Mouse (Mus musculus) gonadal fat pad, adult 2 months (tissue): ENCODE data around the gene Rpl23. TPM values are rescaled to one million over a fixed set of nuclear protein-coding genes. Genes with fewer than 3 reads are reported as not detected.

Experiments used
- DNase-seq: peaks from one replicate; pipeline ENCODE4 v3.0.0-alpha.2; 2012; ENCODE audit warnings: low read depth
- polyA plus RNA-seq: library from polyadenylated mRNA; depleted of rRNA; stranded (reverse); fragments of >200 nt; gene quantifications from 2 replicates; pipeline ENCODE4 v1.2.3, GENCODE M21; 2012; rRNA removed

The Rpl23 gene
- polyA plus RNA-seq, result 161 and 167 TPM in 2 replicates

DNA sequence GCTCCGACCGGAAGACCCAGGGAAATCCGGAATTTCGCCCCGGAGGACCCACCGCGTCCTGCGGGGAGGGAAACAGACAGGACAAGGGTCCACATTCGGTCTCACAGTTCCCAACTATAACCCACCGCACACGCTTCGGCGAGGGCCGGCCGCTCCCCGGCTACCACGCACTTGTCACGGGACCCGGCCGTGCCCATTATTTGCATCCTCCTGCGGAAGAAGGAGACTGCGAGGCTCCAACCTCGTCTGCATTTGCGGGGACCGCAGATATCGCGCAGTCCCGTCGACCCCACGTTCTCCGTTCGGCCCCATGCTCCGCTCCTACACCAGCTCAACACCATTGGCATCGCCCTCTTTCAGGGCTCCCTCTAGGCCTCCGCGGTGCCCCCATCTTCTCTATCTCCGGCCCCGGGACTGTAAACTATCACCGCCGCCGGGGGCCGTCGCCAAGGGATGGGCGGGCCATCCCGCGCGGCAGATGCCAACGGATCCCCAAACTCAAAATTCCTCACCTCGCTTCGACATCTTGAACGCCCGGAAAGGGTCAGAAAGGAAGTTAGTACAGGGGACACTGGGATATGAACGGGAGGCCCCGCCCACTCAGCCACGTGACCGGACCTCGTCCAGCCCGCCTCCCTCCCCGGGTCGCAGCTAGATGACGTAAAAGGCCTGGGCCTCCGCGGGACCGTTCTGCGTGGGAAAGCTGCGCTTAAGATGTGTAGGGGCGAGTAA is at the start of gene Rpl23:
Gene Rpl23 (minus strand): TSS at position 606 of the 732 bp plus-strand sequence.
- DNase-seq, result no peak

DNA sequence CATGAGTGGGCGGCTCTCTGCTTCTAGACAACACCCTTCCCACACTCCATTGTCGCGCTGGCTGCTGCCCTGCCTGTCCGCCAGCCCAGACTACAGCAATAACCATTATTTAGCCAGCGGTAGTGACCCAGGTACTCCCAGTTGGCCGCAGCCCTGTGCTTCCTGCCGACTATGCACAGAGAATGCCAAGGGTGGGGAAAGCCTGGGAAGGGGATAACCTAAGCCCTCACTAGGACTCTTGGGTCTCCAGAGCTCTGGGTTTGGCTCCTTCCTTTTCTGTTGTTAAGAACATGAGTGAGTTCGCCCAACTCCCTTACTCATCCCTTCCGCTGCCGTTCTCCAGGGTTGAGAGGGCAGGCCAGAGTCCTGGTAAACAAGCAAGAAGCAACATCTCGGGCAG is 49.8 kb upstream of the Rpl23 start:
- no peak for DNase-seq

DNA sequence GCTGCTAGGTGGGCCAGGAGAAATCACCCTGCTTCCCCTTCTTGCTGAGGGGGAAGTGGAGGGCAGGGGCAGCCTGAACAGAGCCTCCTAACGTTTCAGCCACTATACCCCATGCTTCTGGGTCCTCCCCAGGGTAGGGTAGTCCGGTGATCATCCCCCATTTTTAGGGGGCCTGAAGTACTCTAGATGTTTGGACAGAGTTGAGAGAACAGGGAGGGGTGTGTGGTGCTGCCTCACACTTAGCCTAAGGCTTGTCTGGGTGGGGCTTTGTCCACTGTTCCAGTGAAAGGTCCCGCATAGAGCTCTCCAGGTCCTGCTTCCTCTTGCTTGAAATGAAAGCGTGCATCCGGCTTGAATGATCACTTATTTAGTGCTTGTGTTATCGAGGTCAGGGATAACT is 48.3 kb upstream of the Rpl23 start:
- DNase-seq, result no peak

DNA sequence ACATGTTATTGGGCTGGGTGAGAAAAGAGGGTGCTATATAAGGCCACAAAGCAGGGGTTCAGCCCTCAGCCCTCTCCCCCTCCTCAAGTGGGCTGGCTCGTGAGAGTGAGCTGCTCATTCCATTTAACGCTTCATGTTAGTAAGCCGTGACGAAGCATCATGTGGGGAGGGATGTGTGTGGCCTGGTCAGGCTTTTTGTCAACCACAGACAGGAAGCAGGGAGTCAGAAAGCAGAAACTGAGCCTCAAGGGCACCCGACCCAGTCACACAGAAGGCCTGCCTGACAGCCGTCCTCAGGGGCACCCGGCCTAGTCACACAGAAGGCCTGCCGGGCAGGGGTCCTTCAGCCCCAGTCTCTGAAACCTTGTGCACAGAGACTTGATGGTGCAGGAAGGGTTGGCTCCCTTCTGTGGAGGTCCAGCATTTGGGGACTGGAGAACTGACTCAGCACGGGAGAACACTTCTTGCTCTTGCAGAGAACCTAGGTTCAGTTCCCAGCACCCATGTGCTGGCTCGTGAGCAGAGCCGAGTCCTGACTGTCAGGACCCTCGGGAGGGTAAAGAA is 47.8 kb upstream of the Rpl23 start:
- DNase-seq, result no peak

DNA sequence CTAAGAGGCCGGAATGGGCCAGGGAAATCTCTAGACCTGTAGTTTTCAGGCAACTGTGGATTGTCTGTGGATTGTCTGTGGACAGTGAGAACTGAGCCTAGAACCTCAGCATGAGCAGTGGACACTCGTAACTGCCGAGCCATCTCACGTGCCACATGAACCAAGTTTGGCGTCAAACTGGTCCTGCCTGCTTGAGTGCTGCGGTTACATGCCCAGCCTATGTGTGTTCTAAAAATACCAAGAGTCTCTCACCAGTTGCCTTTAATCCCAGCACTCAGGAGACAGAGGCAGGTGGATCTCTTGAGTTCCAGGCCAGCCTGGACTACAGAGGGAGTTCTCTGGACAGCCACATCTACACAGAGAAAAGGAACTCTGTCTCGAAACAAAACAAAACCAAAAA is 47.1 kb upstream of the Rpl23 start:
- DNase-seq, result no peak

DNA sequence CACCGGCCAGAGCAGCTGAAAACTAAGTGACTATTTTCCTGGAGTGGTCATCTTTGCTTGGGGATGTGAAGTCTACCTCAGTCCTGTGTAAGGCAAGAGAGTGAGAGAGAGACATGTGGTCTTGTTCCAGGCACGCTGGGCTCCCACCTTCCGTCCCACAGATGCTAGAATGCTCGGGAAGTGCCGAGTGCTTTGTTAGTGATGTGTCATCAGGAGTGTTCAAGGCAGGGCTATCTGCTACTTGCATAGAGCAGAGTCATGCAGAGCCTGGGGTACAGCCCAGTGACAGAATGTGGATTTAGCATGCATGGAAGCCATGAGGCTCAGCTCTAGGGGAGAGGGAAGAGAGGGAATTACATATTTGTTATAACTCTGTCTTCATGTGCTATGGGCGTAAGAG is 45.4 kb upstream of the Rpl23 start:
- DNase-seq, result no peak

DNA sequence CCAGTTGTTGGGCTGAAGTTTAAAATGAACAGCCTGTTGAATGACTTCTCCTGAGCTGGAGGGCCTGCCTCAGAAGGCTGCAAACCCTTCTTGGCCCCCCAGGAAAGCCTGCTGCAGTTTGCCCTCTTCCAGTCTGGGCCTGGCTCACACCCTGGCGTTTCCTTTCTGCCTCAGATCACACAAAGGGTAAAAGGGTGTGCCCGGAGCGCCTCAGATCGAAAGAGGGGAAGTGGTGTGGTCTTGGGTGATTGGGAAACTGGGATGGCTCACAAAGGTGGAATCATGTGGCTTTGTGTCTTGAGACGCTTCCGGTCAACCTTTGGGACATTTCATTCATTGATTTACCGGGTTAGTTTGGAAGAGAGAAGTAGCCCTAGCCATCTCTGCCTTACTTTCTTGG is 44.2 kb upstream of the Rpl23 start:
- no peak for DNase-seq

DNA sequence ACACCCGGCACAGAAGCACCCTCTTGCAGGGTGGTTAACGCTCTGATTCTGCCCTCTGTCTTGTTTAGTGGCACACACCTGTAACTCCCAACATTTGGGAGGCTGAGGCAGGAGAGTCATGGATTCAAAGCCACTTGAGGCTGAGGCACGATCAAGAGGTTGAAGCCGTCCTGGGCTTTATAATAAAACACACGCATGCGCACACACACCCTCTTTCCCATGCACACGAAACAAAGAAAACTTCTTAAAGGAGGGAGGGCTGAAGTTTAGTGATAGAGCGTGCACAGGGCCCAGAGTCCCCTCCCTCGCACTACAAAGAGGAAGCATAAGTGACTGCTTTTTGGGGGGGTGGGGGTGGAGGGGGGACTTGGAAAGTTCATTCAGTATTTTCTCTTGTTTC is 43.7 kb upstream of the Rpl23 start:
- no peak for DNase-seq

DNA sequence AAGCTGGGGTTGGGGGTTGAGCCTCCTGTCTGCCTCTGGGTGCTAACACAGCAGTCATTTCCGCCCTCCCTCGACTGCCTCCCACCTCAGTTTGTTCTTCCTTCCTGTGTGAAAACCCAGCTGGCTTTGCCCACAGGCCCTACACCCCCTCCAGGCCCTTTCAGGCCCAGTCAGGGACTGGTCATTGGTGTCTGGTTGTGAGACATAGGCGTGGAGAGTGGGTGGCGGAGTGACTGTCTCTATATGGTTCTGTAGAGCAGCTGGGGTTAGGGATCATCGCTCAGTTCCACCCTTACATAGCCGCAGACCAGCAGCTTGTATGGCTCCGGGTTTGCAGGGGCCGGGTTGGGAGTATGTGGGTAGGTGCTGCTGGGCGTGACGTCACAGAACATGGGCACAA is 43.1 kb upstream of the Rpl23 start:
- no peak for DNase-seq

DNA sequence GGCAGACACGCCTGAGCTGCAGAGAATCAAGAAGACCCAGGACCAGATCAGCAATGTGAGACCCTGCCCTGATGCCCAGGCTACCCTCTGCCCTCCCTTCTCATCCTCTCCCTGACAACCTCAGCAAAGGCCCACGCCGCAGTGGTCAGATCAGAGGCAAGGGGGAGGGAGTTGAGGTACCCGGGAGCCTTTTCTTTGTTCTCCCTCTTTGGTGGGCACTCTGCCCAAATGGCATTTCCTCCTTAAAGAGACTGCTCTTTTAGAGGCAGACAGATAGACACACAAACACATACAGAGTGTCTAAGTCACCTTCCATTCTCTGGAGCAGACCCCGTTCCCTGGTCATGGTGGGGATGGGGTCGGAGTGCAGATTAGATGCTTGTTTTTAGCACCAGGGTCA is 42.7 kb upstream of the Rpl23 start:
- DNase-seq, result no peak

DNA sequence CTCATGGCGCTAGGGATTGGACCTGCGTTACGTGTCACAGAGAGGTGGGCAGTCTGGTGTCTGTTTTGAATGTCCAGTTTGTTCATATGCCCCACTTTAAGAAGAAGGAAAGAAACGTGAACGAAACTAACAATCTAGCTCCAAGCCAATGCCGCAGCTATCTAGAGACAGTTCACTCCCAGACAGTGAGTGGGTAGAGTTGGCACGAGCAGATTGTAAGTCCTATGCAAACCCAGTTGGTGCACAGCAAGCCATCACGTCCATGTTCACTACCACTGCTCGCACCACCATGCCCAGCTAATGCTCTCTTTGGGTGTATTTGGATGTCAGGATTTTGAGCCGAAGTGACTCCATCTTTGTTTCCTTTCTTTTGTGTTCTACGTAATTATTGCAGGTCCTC is 41.9 kb upstream of the Rpl23 start:
- DNase-seq, result no peak

DNA sequence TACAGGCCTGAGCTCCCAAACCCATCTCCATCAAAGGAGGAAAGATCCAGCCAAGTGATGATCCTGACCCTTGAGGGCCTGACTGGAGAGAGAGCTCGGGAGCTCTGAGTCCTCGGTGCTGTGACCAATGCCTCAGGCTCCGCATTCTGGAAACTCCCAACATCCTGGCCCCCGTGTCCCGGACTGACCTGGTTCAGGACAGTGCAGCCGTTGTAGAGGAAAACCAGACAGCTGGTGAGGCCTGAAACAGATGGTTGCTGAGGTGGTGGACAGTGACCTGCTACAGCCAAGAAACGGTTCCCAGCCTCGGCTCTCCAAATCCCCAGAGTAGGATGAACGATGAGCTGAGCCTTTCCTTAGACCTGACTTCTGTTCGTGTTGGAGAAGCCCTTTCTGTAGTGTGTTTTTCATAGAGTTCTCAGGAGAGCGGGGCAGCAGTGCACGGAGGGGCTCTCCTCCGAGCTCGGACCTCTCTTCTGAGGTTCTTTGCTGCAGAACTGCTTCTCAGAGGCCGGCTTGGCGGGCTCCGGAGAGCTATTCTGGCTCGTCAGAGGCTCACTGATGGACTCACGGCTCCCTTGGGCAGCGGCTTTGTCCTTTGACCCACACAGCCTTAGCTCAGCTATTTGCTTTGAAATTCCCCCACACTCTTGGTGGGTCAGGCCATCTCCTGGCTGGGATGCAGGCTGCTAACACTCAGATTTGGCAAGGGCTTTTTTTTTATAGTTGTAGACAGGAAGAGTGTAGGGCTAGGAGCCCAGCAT is 40.8 kb upstream of the Rpl23 start:
- no peak for DNase-seq

DNA sequence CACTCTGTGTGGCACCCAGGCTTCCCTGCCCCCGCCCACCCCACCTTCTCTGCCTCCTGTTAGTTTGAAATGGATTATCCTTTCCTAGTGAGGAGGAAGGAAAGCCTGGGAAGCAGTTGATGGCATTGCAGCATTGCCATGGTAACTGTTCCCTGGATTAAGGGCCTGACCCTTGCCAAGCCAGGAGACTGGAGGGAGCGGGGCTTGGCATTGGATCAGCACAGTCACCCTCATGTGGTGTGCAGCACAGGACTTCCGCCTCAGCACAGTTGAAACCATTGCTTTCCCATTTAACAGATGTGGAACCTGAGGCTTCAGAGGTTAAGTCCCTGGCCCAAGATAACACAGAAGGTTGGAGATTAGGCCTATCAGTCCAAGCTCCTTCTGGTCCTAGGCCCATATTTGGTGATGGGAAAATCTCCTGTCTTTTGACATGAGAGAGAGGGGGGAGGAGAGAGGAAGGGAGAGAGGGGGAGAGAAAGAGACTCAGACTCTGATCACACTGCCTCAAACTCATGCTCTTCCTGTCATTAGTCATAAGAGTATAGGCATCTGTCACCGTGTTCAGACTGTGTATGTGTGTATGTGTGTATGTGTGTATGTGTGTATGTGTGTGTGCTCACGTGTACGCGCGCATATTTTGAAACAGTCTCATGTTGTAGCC is 39.3 kb upstream of the Rpl23 start:
- DNase-seq, result no peak

DNA sequence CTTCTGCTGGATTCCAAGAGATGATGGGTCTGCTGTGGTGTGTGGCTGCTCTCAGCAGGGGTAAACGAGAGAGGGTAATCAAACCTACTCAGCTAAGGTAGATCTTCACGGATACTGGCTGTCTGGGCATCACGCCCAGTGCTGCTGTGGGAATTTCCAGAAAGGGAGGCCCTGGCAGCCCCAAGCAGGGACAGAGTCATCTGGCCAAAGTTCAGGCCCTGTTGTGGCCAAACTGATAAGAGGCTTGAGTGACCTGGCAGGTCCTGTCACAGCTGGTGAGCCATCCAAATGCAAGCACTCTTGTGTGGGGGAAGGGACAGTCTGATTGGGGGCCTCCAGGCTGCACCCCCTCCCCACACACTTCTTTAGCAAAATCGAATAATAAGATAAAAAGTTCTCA is 38.6 kb upstream of the Rpl23 start:
- no peak for DNase-seq

DNA sequence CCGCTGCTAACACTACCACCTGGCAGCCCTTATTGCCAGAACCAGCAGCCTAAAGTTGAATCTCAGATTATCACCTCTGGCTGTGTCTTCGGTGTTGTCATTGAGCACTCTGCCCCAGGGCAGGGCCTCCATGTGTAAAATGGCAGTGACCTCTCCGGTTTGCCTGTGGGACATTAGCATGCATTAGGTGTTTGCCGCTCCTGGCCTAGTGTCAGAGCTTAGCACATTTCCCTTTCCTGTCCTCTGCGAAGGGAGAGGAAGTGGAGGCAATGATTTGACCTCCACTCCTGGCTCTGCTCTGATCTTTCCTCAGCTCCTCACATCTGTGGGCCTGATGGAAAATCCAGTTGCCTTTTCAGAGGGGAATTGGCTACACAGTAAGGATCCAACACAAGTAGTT is 37.7 kb upstream of the Rpl23 start:
- no peak for DNase-seq

DNA sequence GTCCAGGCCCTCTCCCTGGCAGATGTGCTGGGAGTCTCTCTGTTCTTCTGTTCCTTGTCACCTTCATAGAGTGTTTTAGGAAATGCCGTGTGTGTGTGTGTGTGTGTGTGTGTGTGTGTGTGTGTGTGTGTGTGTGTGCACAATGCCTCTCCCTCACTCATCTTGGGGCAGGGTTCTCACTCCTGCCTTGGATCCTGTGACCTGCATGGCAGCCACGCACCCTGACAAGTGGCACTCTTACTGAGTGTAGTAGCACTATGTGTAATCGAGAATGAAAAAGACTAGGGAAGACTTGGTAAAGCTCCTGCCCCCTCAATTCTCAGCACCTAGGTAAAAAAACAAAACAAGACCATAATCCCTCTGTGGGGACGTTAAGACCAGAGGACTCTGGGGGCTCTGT is 36.9 kb upstream of the Rpl23 start:
- DNase-seq, result no peak

DNA sequence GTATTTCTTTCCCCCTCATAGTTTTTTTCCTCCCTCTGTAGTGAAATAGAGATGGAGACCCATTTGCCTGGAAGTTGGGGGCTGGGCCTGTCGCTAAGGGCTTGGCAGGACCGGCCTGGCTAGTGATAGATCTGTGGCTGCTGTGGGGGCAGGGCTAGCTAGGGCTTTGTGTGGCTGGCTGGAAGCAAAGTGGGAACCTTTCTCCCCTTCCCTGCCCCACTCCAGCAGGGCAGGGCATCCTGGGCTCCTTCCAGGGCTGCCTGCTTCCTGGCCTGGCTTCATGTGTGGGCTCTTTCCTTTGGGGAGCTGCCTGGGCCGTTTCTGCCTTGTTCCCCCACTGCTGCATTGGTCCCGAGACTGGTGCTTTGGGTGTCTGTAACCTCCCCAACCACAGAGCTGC is 36.3 kb upstream of the Rpl23 start:
- DNase-seq, result no peak

DNA sequence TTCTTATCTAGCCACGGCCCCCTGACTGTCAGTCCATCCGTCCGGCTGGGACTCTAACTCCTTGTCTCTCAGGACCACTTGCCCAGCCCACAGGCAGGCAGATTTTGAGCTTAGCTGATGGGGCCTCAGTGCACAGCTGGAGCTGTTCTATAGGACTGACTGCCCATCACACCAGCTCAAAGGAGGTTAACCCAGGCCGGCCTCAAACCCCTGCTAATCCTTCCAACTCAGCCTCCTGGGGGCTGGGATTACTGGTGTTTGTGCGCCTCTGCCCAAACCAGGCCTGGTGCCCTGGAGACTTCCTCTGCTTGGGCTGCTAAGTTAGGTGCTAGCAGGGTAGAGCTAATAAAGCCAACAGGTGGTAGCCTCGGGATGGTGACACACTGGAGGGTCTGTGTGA is 35.8 kb upstream of the Rpl23 start:
- DNase-seq, result no peak

DNA sequence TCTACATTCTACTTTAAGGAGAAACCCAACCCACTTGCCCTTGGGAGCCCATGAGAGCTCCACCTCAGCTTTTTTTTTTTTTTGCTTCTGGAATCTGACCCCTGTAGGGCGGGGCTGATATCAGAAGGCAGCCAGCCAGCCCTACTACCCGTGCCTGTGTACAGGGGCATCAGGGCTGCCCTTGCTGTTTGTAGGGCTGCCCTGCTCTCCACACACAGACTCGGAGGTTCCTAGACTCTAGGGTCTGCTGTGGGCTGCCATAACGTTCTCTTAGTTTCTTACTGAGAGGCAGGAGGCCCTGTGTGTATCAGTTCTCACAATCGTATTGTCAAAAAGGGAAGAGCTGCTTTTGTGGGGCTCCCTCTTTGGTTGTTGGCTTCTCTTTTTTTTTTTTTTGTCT is 35.1 kb upstream of the Rpl23 start:
- DNase-seq, result no peak

DNA sequence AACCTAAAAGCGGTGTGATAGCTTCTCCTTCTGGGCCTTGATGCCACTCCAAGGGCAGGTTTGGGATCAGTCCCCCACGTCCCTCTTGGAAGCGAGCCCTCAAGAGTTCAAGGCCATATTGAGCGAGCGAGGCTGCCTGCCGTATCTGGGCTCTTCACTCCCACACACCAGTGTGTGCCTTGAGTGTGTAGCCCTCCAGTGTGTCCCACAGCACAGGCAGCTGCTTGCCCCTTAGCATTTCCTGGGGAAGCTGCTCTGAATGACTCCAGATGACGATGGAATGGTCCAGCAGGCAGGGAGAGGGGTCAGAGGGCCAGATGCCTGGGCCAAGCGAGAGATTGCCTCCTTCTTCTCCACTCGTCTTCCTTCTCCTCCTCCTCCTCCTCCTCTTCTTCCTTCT is 34.7 kb upstream of the Rpl23 start:
- DNase-seq, result no peak

DNA sequence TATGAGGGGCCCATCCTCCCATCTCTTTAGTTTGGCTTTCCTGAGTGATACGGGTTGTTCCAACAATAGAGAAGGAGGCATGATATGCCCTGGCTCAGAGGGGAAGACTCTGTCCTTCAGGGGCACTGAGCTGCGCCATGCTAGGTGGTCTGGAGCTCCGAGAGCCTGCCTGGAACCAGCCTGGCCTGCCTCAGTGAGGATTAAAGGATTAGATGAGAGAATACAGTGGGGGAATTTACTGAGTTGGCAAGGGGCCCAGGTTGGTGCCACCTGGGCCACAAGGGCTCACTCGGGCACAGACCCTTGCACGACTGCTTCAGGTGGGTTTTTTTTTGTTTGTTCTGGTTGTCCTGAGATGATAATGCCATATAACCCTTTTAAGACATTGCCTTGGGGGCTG is 33.9 kb upstream of the Rpl23 start:
- no peak for DNase-seq

DNA sequence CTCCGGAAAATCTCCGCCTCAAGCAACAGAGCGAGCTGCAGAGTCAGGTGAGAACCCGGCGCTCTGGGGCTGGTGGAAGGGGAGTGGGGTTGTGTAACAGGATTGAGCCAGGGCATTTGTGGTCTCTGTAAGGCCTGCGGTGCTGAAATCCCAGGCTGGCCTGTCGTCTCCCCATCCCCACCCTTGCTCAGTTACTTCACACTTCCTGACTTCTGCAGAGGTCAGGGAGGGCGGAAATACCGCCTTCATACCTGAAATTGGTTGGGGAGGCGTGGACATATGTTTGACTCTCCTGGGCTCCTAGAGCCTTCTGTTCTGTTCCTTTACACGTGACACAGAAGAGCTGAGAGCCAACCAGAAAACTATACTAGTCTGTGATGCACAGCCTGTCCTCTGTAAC is 33.5 kb upstream of the Rpl23 start:
- no peak for DNase-seq
